Mouse (Mus musculus) G1E (cell line): Measurements from ENCODE around the gene Prl3a1. TPM values are rescaled to one million over a fixed set of nuclear protein-coding genes. Genes with fewer than 3 reads are reported as not detected.

Experiments
- ATAC-seq: 2 replicates; pipeline ENCODE4 v1.8.0; 2016; ENCODE audit warnings: mild to moderate bottlenecking; ENCODE audit not compliant: insufficient number of reproducible peaks, poor library complexity, low FRiP score, severe bottlenecking; ENCODE audit errors: extremely low read depth
- DNase-seq: peaks from one replicate; pipeline ENCODE4 v3.0.0; 2012; ENCODE audit warnings: low spot score
- H3K27me3 ChIP-seq: 2 replicates; pipeline ENCODE4 v1.6.1; 2012; ENCODE audit warnings: mild to moderate bottlenecking, low read length, inconsistent platforms; ENCODE audit not compliant: insufficient read depth
- H3K36me3 ChIP-seq: replicated peaks from 2 replicates; pipeline ENCODE3; 2012; ENCODE audit warnings: mild to moderate bottlenecking, inconsistent platforms
- H3K4me1 ChIP-seq: 2 replicates; pipeline ENCODE4 v1.6.1; 2012; ENCODE audit warnings: low read depth, low read length, inconsistent platforms, mixed read lengths; ENCODE audit not compliant: insufficient read depth
- H3K4me3 ChIP-seq: 2 replicates; pipeline ENCODE4 v1.5.1; 2012; ENCODE audit warnings: low read depth, mild to moderate bottlenecking, inconsistent platforms, low read length, moderate library complexity, mixed read lengths
- H3K9me3 ChIP-seq: replicated peaks from 2 replicates; pipeline ENCODE4 v1.6.1; 2012; ENCODE audit warnings: inconsistent platforms
- CTCF ChIP-seq: IDR thresholded peaks from 2 replicates; pipeline ENCODE4 v1.5.1; 2012; ENCODE audit warnings: low read depth, low read length, inconsistent platforms, mixed read lengths
- GATA1 ChIP-seq: IDR thresholded peaks from 2 replicates; pipeline ENCODE4 v1.6.1; 2012; ENCODE audit warnings: borderline replicate concordance, low read length, inconsistent platforms, mixed read lengths
- GATA2 ChIP-seq: IDR thresholded peaks from 2 replicates; pipeline ENCODE4 v1.6.1; 2012; ENCODE audit warnings: low read depth, low read length, inconsistent platforms, borderline replicate concordance
- POLR2AphosphoS5 ChIP-seq: IDR thresholded peaks from 2 replicates; pipeline ENCODE4 v1.6.1; 2012; ENCODE audit warnings: low read depth, low read length, inconsistent platforms; ENCODE audit not compliant: insufficient replicate concordance
- TAL1 ChIP-seq: conservative IDR thresholded peaks from 2 replicates; pipeline ENCODE4 v1.6.1; 2012; ENCODE audit warnings: low read depth, low read length, inconsistent platforms, mixed read lengths
- polyA plus RNA-seq: library from polyadenylated mRNA; stranded (reverse); fragments of >175 nt; gene quantifications from 2 replicates; pipeline ENCODE4 v1.2.3, GENCODE M21; 2012
- total RNA-seq, 2 experiments: library from RNA; stranded (forward) in 1 of 2; stranded (reverse) in 1 of 2; fragments of 200-1000 nt in 1 of 2; fragments of >200 nt in 1 of 2; fragmentation: Nextera tagmentation in 1 of 2; gene quantifications; 2 replicates each; pipeline ENCODE4 v1.2.3; 2014 to 2017

Prl3a1 gene
- total RNA-seq (2014; fragmentation: Nextera tagmentation): not detected in 2 replicates
- not detected in 2 replicates for total RNA-seq (2017)
- polyA plus RNA-seq: not detected in 2 replicates

DNA sequence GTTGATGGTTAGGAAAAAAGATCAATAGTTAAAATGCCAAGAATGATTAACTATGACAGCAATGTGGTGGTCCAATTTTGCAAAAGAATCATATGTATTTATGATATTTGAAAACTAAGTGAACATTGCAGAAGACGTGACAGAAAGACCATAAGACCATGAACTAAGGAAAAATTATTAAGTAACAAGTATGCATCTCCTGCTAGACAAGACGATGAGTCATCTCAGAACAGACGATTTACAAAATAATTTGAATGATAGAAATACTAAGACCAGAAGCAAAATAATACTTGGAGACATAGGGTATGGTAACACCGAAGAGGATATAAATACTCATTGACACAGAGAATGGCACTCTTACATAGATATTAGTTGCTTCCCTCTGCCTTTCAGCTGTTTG lies at the start of gene Prl3a1:
Gene Prl3a1 (plus strand): TSS at position 301 of the 400 bp plus-strand sequence.
- Histone ChIP-seq H3K36me3 (no peaks in the 10 kb centered on the region), H3K4me3 (no peak within 1 kb of the TSS), H3K9me3 (no peaks in the 10 kb centered on the region), H3K4me1 (no peaks in the 10 kb centered on the region), H3K27me3 (no peaks in the 10 kb centered on the region)
- TF ChIP-seq CTCF (no peak), POLR2AphosphoS5 (no peak), GATA1 (no peak), TAL1 (no peak), GATA2 (no peak)
- ATAC-seq (no peak), DNase-seq (no peak)

DNA sequence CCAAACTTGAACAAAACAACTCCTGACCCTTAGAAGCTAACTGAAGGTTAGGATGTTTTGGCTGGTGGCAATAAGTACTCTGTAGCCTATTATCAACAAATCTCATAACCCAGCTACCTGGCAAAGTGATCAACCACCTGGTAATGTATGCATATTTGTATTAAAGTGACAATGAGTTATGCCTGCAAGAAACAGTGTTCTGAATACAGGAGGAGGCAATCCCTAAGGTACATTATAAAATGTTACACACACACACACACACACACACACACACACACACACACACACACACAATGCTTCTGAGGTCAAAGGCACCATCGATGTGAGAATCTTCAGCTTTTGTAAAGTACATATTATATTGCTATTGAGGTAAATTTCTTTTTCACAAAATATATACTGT lies 17.7 kb upstream of the Prl3a1 start, which contains the start of gene Prl3b1:
Gene Prl3b1 (plus strand): TSS at position 301 of the 400 bp plus-strand sequence.
- ATAC-seq: no peak
- Histone ChIP-seq H3K27me3 (no peaks in the 10 kb centered on the region), H3K4me1 (no peaks in the 10 kb centered on the region), H3K9me3 (no peaks in the 10 kb centered on the region), H3K36me3 (no peaks in the 10 kb centered on the region), H3K4me3 (no peak within 1 kb of the TSS)
- no peak for DNase-seq
- TF ChIP-seq GATA1: no peak
- TF ChIP-seq POLR2AphosphoS5: no peak
- no peak for TF ChIP-seq GATA2
- no peak for TF ChIP-seq CTCF
- TF ChIP-seq TAL1: no peak

DNA sequence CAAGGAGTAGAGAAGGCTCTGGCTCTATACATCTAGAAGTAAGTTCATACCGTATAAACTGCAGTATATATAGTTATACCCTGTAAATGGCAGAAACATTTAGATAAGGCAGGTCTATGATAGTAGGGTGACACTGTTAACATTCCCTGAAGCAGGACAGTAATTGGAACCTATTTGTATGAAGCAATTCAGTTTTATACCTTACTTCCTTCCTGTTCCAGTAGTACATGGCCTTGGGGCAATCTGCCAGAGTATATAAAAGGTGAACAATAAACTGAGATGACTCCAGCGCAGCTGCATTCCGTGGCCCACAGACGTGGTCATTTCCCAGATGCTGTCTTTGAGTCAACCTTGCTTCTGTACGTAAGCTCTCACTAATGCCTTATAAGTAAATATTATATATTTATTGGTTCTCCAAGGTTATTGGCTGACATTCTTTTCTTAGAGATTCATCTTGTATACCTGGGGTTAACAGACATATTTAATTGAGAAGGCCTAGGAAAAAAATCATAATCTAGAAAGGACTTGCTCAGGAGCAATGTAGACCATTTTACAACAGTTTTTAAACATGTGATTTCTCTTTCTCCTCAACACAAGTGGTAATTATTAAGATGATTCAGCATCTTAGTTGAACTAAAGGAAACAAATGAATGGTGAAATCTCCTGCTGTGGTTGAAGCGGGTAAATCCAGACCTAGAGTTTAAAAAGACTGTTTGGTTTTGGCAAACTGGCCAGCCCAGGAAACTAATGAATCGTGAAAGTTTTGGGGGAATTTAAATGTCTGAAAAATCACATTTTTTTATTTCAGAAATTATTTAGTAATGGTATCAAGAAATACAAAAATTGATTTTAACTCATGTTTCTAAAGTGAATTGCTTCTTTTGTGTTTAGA lies 53.3 kb downstream of the Prl3a1 start, which contains the start of gene Prl6a1:
Gene Prl6a1 (plus strand): TSS at position 294 of the 892 bp plus-strand sequence.
- TF ChIP-seq CTCF (no peak), POLR2AphosphoS5 (no peak), GATA1 (no peak), GATA2 (no peak), TAL1 (no peak)
- Histone ChIP-seq H3K4me1 (no peaks in the 10 kb centered on the region), H3K4me3 (no peak within 1 kb of the TSS), H3K27me3 (no peaks in the 10 kb centered on the region), H3K9me3 (no peaks in the 10 kb centered on the region), H3K36me3 (no peaks in the 10 kb centered on the region)
- DNase-seq (no peak), ATAC-seq (no peak)

Other genes starting within 250 kb of the Prl3a1 start
- not detected in 2 replicates for gene Prl, start 201.9 kb upstream of the Prl3a1 start, total RNA-seq (2014; fragmentation: Nextera tagmentation)
- gene Prl, start 201.9 kb upstream of the Prl3a1 start, total RNA-seq (2017): 0.98 TPM in 1 of 2 replicates, not detected in the other
- not detected in 2 replicates for gene Prl, start 201.9 kb upstream of the Prl3a1 start, polyA plus RNA-seq
- not detected in 2 replicates for gene Prl3d1, start 165.2 kb upstream of the Prl3a1 start, total RNA-seq (2014; fragmentation: Nextera tagmentation)
- not detected in 2 replicates for gene Prl3d1, start 165.2 kb upstream of the Prl3a1 start, total RNA-seq (2017)
- not detected in 2 replicates for gene Prl3d1, start 165.2 kb upstream of the Prl3a1 start, polyA plus RNA-seq
- gene Prl3d2, start 137.7 kb upstream of the Prl3a1 start, total RNA-seq (2014; fragmentation: Nextera tagmentation): not detected in 2 replicates
- not detected in 2 replicates for gene Prl3d2, start 137.7 kb upstream of the Prl3a1 start, total RNA-seq (2017)
- gene Prl3d2, start 137.7 kb upstream of the Prl3a1 start, polyA plus RNA-seq: not detected in 2 replicates
- gene Prl3d3, start 102.6 kb upstream of the Prl3a1 start, total RNA-seq (2014; fragmentation: Nextera tagmentation): not detected in 2 replicates
- gene Prl3d3, start 102.6 kb upstream of the Prl3a1 start, total RNA-seq (2017): not detected in 2 replicates
- not detected in 2 replicates for gene Prl3d3, start 102.6 kb upstream of the Prl3a1 start, polyA plus RNA-seq
- not detected in 2 replicates for gene Prl3c1, start 62.8 kb upstream of the Prl3a1 start, total RNA-seq (2014; fragmentation: Nextera tagmentation)
- not detected in 2 replicates for gene Prl3c1, start 62.8 kb upstream of the Prl3a1 start, total RNA-seq (2017)
- gene Prl3c1, start 62.8 kb upstream of the Prl3a1 start, polyA plus RNA-seq: not detected in 2 replicates
- not detected in 2 replicates for gene Prl3b1, start 17.6 kb upstream of the Prl3a1 start, total RNA-seq (2014; fragmentation: Nextera tagmentation)
- gene Prl3b1, start 17.6 kb upstream of the Prl3a1 start, total RNA-seq (2017): not detected in 2 replicates
- gene Prl3b1, start 17.6 kb upstream of the Prl3a1 start, polyA plus RNA-seq: not detected in 2 replicates
- not detected in 2 replicates for gene Prl6a1, start 53.2 kb downstream of the Prl3a1 start, total RNA-seq (2014; fragmentation: Nextera tagmentation)
- gene Prl6a1, start 53.2 kb downstream of the Prl3a1 start, total RNA-seq (2017): not detected in 2 replicates
- not detected in 2 replicates for gene Prl6a1, start 53.2 kb downstream of the Prl3a1 start, polyA plus RNA-seq
- not detected in 2 replicates for gene Prl8a2, start 86.2 kb downstream of the Prl3a1 start, total RNA-seq (2014; fragmentation: Nextera tagmentation)
- not detected in 2 replicates for gene Prl8a2, start 86.2 kb downstream of the Prl3a1 start, total RNA-seq (2017)
- gene Prl8a2, start 86.2 kb downstream of the Prl3a1 start, polyA plus RNA-seq: not detected in 2 replicates
- gene Prl2b1, start 131.4 kb downstream of the Prl3a1 start, total RNA-seq (2014; fragmentation: Nextera tagmentation): not detected in 2 replicates
- not detected in 2 replicates for gene Prl2b1, start 131.4 kb downstream of the Prl3a1 start, total RNA-seq (2017)
- gene Prl2b1, start 131.4 kb downstream of the Prl3a1 start, polyA plus RNA-seq: not detected in 2 replicates
- not detected in 2 replicates for gene Prl8a6, start 179.3 kb downstream of the Prl3a1 start, total RNA-seq (2014; fragmentation: Nextera tagmentation)
- not detected in 2 replicates for gene Prl8a6, start 179.3 kb downstream of the Prl3a1 start, total RNA-seq (2017)
- not detected in 2 replicates for gene Prl8a6, start 179.3 kb downstream of the Prl3a1 start, polyA plus RNA-seq